Mouse (Mus musculus) embryonic facial prominence, embryonic 15.5 days (tissue): ENCODE data around the gene Pcbp3. TPM values are rescaled to one million over a fixed set of nuclear protein-coding genes. Genes with fewer than 3 reads are reported as not detected.

Experiments used
- ATAC-seq: fragments of 200-750 bp; cut with Nextera tagmentation; 2 replicates; pipeline ENCODE4 v1.8.0; 2017; ENCODE audit warnings: low read depth, moderate TSS enrichment; ENCODE audit not compliant: insufficient number of reproducible peaks, low FRiP score, low TSS enrichment
- H3K27ac ChIP-seq: fragments of 300-500 bp; sonication (generic); replicated peaks from 2 replicates; pipeline ENCODE4 v1.5.1; 2015; ENCODE audit warnings: mild to moderate bottlenecking, inconsistent platforms
- H3K27me3 ChIP-seq: fragments of 300-500 bp; sonication (generic); 2 replicates; pipeline ENCODE4 v1.6.1; 2015; ENCODE audit warnings: inconsistent platforms
- H3K36me3 ChIP-seq: fragments of 300-500 bp; sonication (generic); 2 replicates; pipeline ENCODE4 v1.6.1; 2015; ENCODE audit warnings: mild to moderate bottlenecking, inconsistent platforms
- H3K4me1 ChIP-seq: fragments of 300-500 bp; sonication (generic); 2 replicates; pipeline ENCODE4 v1.6.1; 2015; ENCODE audit warnings: inconsistent platforms
- H3K4me2 ChIP-seq: fragments of 300-500 bp; sonication (generic); replicated peaks from 2 replicates; pipeline ENCODE4 v1.6.1; 2015; ENCODE audit warnings: mild to moderate bottlenecking, inconsistent platforms
- H3K4me3 ChIP-seq: fragments of 300-500 bp; sonication (generic); replicated peaks from 2 replicates; pipeline ENCODE4 v1.5.1; 2015; ENCODE audit warnings: mild to moderate bottlenecking, inconsistent platforms
- H3K9ac ChIP-seq: fragments of 300-500 bp; sonication (generic); 2 replicates; pipeline ENCODE4 v1.6.1; 2015; ENCODE audit warnings: inconsistent platforms
- H3K9me3 ChIP-seq: fragments of 300-500 bp; sonication (generic); replicated peaks from 2 replicates; pipeline ENCODE4 v1.6.1; 2016; ENCODE audit warnings: inconsistent platforms
- WGBS: fragments of 180-500 bp; shearing (Covaris S2); methylation state at CpG from one replicate; pipeline ENCODE4 v1.1.7; 2015; 5-methylcytosine and 5-hydroxymethylcytosine counted together
- polyA plus RNA-seq: library from polyadenylated mRNA; unstranded; fragments of >200 nt; fragmentation: Nextera tagmentation; extraction: Ambion mirVana; gene quantifications from 2 replicates; pipeline ENCODE4 v1.2.1, GENCODE M21; 2015

The Pcbp3 gene
- polyA plus RNA-seq, 1 experiment from 2014 or later: 27.7 TPM

- Histone ChIP-seq H3K9me3 (no peaks in the 10 kb centered on the region), H3K27ac (no peak overlapping the region), H3K4me2 (no peak overlapping the region), H3K4me3 (no peak overlapping the region), H3K9ac (no peak overlapping the region), H3K36me3 (no peaks in the 10 kb centered on the region), H3K4me1 (no peaks in the 10 kb centered on the region), H3K27me3 (no peaks in the 10 kb centered on the region)
- WGBS: 64% methylated on average over 3 of the region's 3 CpGs
- 0 out of 2 replicates have a peak, but pooled peaks have one; percentile 19 for ATAC-seq
These were observed 117.3 kb downstream of the Pcbp3 start for GRCm38 (mm10) chr10:76844365-76844764.

- Histone ChIP-seq H3K4me3 (no peak overlapping the region), H3K27ac (no peak overlapping the region), H3K36me3 (no peaks in the 10 kb centered on the region), H3K9ac (no peak overlapping the region), H3K4me1 (no peaks in the 10 kb centered on the region), H3K27me3 (no peaks in the 10 kb centered on the region), H3K9me3 (no peaks in the 10 kb centered on the region), H3K4me2 (no peak overlapping the region)
- whole genome bisulfite sequencing: 92% methylated on average over 3 of the region's 3 CpGs
- no peak for ATAC-seq
These were observed 119.6 kb downstream of the Pcbp3 start for GRCm38 (mm10) chr10:76842087-76842486.

GRCm38 (mm10) chr10:76841220-76841619 is 120.5 kb downstream of the Pcbp3 start:
- no peak for ATAC-seq
- Histone ChIP-seq H3K27me3 (no peaks in the 10 kb centered on the region), H3K4me2 (no peak overlapping the region), H3K36me3 (no peaks in the 10 kb centered on the region), H3K4me1 (no peaks in the 10 kb centered on the region), H3K9ac (no peak overlapping the region), H3K27ac (no peak overlapping the region), H3K4me3 (no peak overlapping the region), H3K9me3 (no peaks in the 10 kb centered on the region)
- 74% methylated on average over 1 of the region's 1 CpGs for WGBS

- no peak for ATAC-seq
- Histone ChIP-seq H3K4me1 (no peaks in the 10 kb centered on the region), H3K36me3 (no peaks in the 10 kb centered on the region), H3K4me3 (no peak overlapping the region), H3K9ac (no peak overlapping the region), H3K27ac (no peak overlapping the region), H3K4me2 (no peak overlapping the region), H3K9me3 (no peaks in the 10 kb centered on the region), H3K27me3 (no peaks in the 10 kb centered on the region)
- WGBS: 76% methylated on average over 5 of the region's 5 CpGs
These were observed 121.1 kb downstream of the Pcbp3 start for GRCm38 (mm10) chr10:76840566-76840965.

GRCm38 (mm10) chr10:76835497-76836357 is 126.0 kb downstream of the Pcbp3 start:
- Histone ChIP-seq H3K36me3 (no peaks in the 10 kb centered on the region), H3K9me3 (no peaks in the 10 kb centered on the region), H3K27ac (no peak overlapping the region), H3K4me3 (no peak overlapping the region), H3K9ac (no peak overlapping the region), H3K27me3 (no peaks in the 10 kb centered on the region), H3K4me1 (no peaks in the 10 kb centered on the region), H3K4me2 (no peak overlapping the region)
- WGBS: 52% methylated on average over 14 of the region's 14 CpGs
- peak; percentile 39; the same call in 1 of the 2 replicates for ATAC-seq

GRCm38 (mm10) chr10:76832841-76833240 is 128.8 kb downstream of the Pcbp3 start:
- ATAC-seq: no peak
- H3K4me2 ChIP-seq: no peak overlapping the region
- no peak overlapping the region for H3K9ac ChIP-seq

GRCm38 (mm10) chr10:76831915-76832314 is 129.8 kb downstream of the Pcbp3 start:
- H3K4me2 ChIP-seq: no peak overlapping the region
- WGBS: 83% methylated on average over 2 of the region's 2 CpGs
- no peak for ATAC-seq
- no peak overlapping the region for H3K4me3 ChIP-seq
- no peaks in the 10 kb centered on the region for H3K27me3 ChIP-seq
- H3K36me3 ChIP-seq: no peaks in the 10 kb centered on the region
- H3K4me1 ChIP-seq: no peaks in the 10 kb centered on the region
- no peak overlapping the region for H3K9ac ChIP-seq
- H3K27ac ChIP-seq: no peak overlapping the region
- H3K9me3 ChIP-seq: no peaks in the 10 kb centered on the region

More at GRCm38 (mm10) chr10:76832841-76833240, 128.8 kb downstream of the Pcbp3 start:
- no peaks in the 10 kb centered on the region for H3K9me3 ChIP-seq
- no peaks in the 10 kb centered on the region for H3K36me3 ChIP-seq
- WGBS: 66% methylated on average over 1 of the region's 1 CpGs
- H3K27me3 ChIP-seq: no peaks in the 10 kb centered on the region
- H3K4me3 ChIP-seq: no peak overlapping the region
- H3K4me1 ChIP-seq: no peaks in the 10 kb centered on the region
- no peak overlapping the region for H3K27ac ChIP-seq

- H3K36me3 ChIP-seq: no peaks in the 10 kb centered on the region
- no peak overlapping the region for H3K27ac ChIP-seq
- no peaks in the 10 kb centered on the region for H3K4me1 ChIP-seq
- ATAC-seq: no peak
- 82% methylated on average over 1 of the region's 1 CpGs for WGBS
- H3K27me3 ChIP-seq: no peaks in the 10 kb centered on the region
- no peak overlapping the region for H3K4me3 ChIP-seq
- no peak overlapping the region for H3K4me2 ChIP-seq
- no peak overlapping the region for H3K9ac ChIP-seq
- no peaks in the 10 kb centered on the region for H3K9me3 ChIP-seq
These were observed 130.5 kb downstream of the Pcbp3 start for GRCm38 (mm10) chr10:76831151-76831550.

- no peak overlapping the region for H3K27ac ChIP-seq
- whole genome bisulfite sequencing: 93% methylated on average over 4 of the region's 4 CpGs
- H3K9ac ChIP-seq: no peak overlapping the region
- H3K36me3 ChIP-seq: no peaks in the 10 kb centered on the region
- H3K9me3 ChIP-seq: no peaks in the 10 kb centered on the region
- H3K4me3 ChIP-seq: no peak overlapping the region
- H3K4me1 ChIP-seq: no peaks in the 10 kb centered on the region
- H3K27me3 ChIP-seq: no peaks in the 10 kb centered on the region
- no peak overlapping the region for H3K4me2 ChIP-seq
- ATAC-seq: no peak
These were observed 132.8 kb downstream of the Pcbp3 start for GRCm38 (mm10) chr10:76828936-76829335.

- Histone ChIP-seq H3K4me3 (no peak overlapping the region), H3K27ac (no peak overlapping the region), H3K27me3 (no peaks in the 10 kb centered on the region), H3K4me1 (no peaks in the 10 kb centered on the region), H3K9ac (no peak overlapping the region), H3K4me2 (no peak overlapping the region), H3K36me3 (peaks cover 3% of the 10 kb centered on the region; the same call in 1 of the 2 replicates), H3K9me3 (no peaks in the 10 kb centered on the region)
- WGBS: 83% methylated on average over 8 of the region's 8 CpGs
- no peak for ATAC-seq
These were observed 139.0 kb downstream of the Pcbp3 start for GRCm38 (mm10) chr10:76822698-76823097.

GRCm38 (mm10) chr10:76819321-76819720 is 142.4 kb downstream of the Pcbp3 start:
- Histone ChIP-seq H3K27me3 (no peaks in the 10 kb centered on the region), H3K4me1 (peaks cover 6% of the 10 kb centered on the region), H3K36me3 (peaks cover 3% of the 10 kb centered on the region; the same call in 1 of the 2 replicates), H3K9me3 (no peaks in the 10 kb centered on the region), H3K27ac (no peak overlapping the region), H3K4me3 (no peak overlapping the region), H3K9ac (no peak overlapping the region), H3K4me2 (no peak overlapping the region)
- WGBS: 74% methylated on average over 2 of the region's 2 CpGs
- ATAC-seq: no peak

- Histone ChIP-seq H3K36me3 (peaks cover 3% of the 10 kb centered on the region; the same call in 1 of the 2 replicates), H3K4me3 (no peak overlapping the region), H3K9me3 (no peaks in the 10 kb centered on the region), H3K9ac (no peak overlapping the region), H3K27ac (no peak overlapping the region), H3K4me1 (peaks cover 6% of the 10 kb centered on the region), H3K27me3 (no peaks in the 10 kb centered on the region), H3K4me2 (no peak overlapping the region)
- 89% methylated on average over 2 of the region's 2 CpGs for WGBS
- ATAC-seq: no peak
These were observed 143.3 kb downstream of the Pcbp3 start for GRCm38 (mm10) chr10:76818337-76818736.
